Mouse (Mus musculus): Measurements from ENCODE around the gene Crnkl1. TPM values are rescaled to one million over a fixed set of nuclear protein-coding genes. Genes with fewer than 3 reads are reported as not detected.
"Not testable (repeated sequence)": the region's sequence is repeated elsewhere in the genome, so short reads cannot be mapped to it uniquely, and the experiment has no call there.

Gene Crnkl1
- polyA plus RNA-seq, 1 experiment from 2014 or later = 24.7 TPM

DNA sequence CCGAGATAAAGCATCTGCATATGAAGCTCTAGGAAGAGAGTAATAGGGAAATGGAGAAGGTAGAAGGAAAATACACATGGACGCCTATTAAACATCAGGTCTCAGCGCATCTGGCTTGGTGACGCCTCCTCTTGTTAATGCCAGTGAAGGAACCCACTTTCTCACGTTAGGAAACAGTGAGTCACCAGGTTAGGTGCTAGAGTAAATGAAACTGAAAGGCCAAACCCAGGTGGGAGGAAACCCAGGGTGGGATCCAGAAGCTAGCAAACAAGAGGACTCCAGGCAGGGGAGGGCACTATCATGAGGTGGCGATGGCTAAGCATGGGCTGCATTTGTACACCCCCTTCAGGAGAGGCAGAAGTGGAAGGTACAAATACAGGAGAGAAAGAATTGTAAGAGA lies 29.7 kb downstream of the Crnkl1 start:
- H3K4me1 ChIP-seq = peaks cover 20% of the 10 kb centered on the region
- no peaks in the 10 kb centered on the region for H3K9me3 ChIP-seq (replicated peaks)
- no peak overlapping the region for H3K4me3 ChIP-seq
- ATAC-seq = no peak
- H3K4me2 ChIP-seq = peak overlapping the region; percentile 76
- no peaks in the 10 kb centered on the region for H3K27me3 ChIP-seq (replicated peaks)
- no peak overlapping the region for H3K9ac ChIP-seq
- H3K36me3 ChIP-seq = peaks cover 31% of the 10 kb centered on the region
- 70% methylated on average over 6 of the region's 6 CpGs for WGBS (ENCODE audit: insufficient replicate concordance)
- H3K27ac ChIP-seq = no peak overlapping the region

GRCm38 (mm10) chr2:145903983-145904616 lies 30.7 kb downstream of the Crnkl1 start:
- 25% methylated on average over 12 of the region's 12 CpGs for whole genome bisulfite sequencing (ENCODE audit: insufficient replicate concordance)
- Histone ChIP-seq H3K4me1 (peaks cover 20% of the 10 kb centered on the region), H3K4me2 (peak overlapping the region; percentile 76), H3K4me3 (peak overlapping the region; percentile 92), H3K27ac (peak overlapping the region; percentile 25; the same call in 1 of the 2 replicates), H3K36me3 (peaks cover 22% of the 10 kb centered on the region), H3K9me3 (replicated peaks) (no peaks in the 10 kb centered on the region), H3K9ac (peak overlapping the region; percentile 92), H3K27me3 (replicated peaks) (no peaks in the 10 kb centered on the region)
- ATAC-seq = no peak

DNA sequence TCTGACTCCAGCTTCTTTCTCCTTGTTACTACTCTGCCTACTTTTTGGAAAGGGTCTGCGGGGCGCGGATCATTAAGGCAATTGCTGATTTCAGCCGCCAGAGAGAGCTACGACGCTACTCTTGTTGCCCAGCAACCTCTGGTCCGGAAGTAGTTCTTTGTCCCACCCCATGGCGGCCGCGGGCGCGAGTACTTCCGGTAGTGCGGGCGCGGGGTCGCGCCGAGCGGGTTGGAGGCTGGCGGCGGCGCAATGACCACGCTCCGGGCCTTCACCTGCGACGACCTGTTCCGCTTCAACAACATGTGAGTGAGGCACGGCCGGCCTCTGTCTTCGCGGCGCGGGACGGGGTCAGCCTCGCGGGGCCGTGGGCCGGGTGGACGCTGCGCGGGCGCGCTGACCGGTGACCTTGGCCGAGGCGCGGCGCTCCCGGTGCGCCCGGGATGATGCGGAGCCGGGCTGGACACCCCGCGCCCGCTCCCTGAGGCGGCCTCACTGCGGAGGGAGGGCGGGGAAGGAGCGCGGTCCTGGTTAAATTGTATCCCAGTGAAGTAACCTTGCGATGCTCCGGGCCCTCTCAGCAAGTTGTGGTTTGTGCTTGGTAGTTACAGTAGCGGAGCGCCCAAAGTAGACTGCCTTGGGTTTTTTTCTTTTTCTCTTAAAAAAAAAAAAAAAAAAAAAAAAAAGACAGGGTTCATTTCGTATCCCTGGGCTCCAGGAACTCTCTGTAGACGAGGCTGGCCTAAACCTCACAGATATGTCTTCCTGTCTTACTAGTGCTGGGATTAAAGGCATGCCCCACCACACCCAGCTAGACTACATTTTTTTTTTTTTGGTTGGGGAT lies 31.5 kb downstream of the Crnkl1 start:
- peak overlapping the region; percentile 83 for H3K27ac ChIP-seq
- peak overlapping the region; percentile 76 for H3K4me2 ChIP-seq
- no peaks in the 10 kb centered on the region for H3K9me3 ChIP-seq (replicated peaks)
- peak; percentile 91 for ATAC-seq
- no peaks in the 10 kb centered on the region for H3K27me3 ChIP-seq (replicated peaks)
- peaks cover 20% of the 10 kb centered on the region for H3K4me1 ChIP-seq
- 2% methylated on average over 68 of the region's 68 CpGs for WGBS (ENCODE audit: insufficient replicate concordance)
- H3K4me3 ChIP-seq = peak overlapping the region; percentile 92
- H3K9ac ChIP-seq = peak overlapping the region; percentile 92
- peaks cover 17% of the 10 kb centered on the region for H3K36me3 ChIP-seq

- Histone ChIP-seq H3K4me3 (peak within 1 kb of the TSS; percentile 92), H3K9ac (peak within 1 kb of the TSS; percentile 92), H3K27ac (no peak within 1 kb of the TSS), H3K4me1 (peaks cover 20% of the 10 kb centered on the region), H3K4me2 (peak within 1 kb of the TSS; percentile 76), H3K36me3 (peaks cover 7% of the 10 kb centered on the region), H3K9me3 (replicated peaks) (no peaks in the 10 kb centered on the region), H3K27me3 (replicated peaks) (no peaks in the 10 kb centered on the region)
- 69% methylated on average over 6 of the region's 6 CpGs for WGBS (ENCODE audit: insufficient replicate concordance)
- no peak for ATAC-seq
Observed at GRCm38 (mm10) chr2:145901861-145902260, 33.0 kb downstream of the Crnkl1 start, which contains the start of gene Naa20. Gene Naa20 (plus strand): TSS chr2:145902099.

GRCm38 (mm10) chr2:145900318-145900717 lies 34.5 kb downstream of the Crnkl1 start:
- H3K4me3 ChIP-seq; H3K27me3 ChIP-seq (replicated peaks); H3K9ac ChIP-seq; ATAC-seq; H3K27ac ChIP-seq; H3K9me3 ChIP-seq (replicated peaks); H3K36me3 ChIP-seq; H3K4me2 ChIP-seq: not testable (repeated sequence)
- peaks cover 19% of the 10 kb centered on the region for H3K4me1 ChIP-seq
- 70% methylated on average over 6 of the region's 8 CpGs for WGBS (ENCODE audit: insufficient replicate concordance)

- WGBS (ENCODE audit: insufficient replicate concordance) = 72% methylated on average over 9 of the region's 9 CpGs
- Histone ChIP-seq H3K4me2 (no peak overlapping the region), H3K36me3 (no peaks in the 10 kb centered on the region), H3K27ac (no peak overlapping the region), H3K4me3 (no peak overlapping the region), H3K9me3 (replicated peaks) (no peaks in the 10 kb centered on the region), H3K4me1 (peaks cover 3% of the 10 kb centered on the region; the same call in 1 of the 2 replicates), H3K27me3 (replicated peaks) (no peaks in the 10 kb centered on the region), H3K9ac (no peak overlapping the region)
- no peak for ATAC-seq
Observed at GRCm38 (mm10) chr2:145898106-145898505, 36.7 kb downstream of the Crnkl1 start.

- H3K9ac ChIP-seq = no peak overlapping the region
- no peak for ATAC-seq
- no peaks in the 10 kb centered on the region for H3K4me1 ChIP-seq
- H3K9me3 ChIP-seq (replicated peaks) = no peaks in the 10 kb centered on the region
- H3K27me3 ChIP-seq (replicated peaks) = no peaks in the 10 kb centered on the region
- WGBS (ENCODE audit: insufficient replicate concordance) = 88% methylated on average over 6 of the region's 6 CpGs
- no peak overlapping the region for H3K27ac ChIP-seq
- no peak overlapping the region for H3K4me3 ChIP-seq
- H3K36me3 ChIP-seq = no peaks in the 10 kb centered on the region
- no peak overlapping the region for H3K4me2 ChIP-seq
Observed at GRCm38 (mm10) chr2:145893756-145894155, 41.1 kb downstream of the Crnkl1 start.

GRCm38 (mm10) chr2:145890571-145890970 lies 44.2 kb downstream of the Crnkl1 start:
- H3K4me2 ChIP-seq = no peak overlapping the region
- H3K9ac ChIP-seq = no peak overlapping the region
- H3K4me1 ChIP-seq = no peaks in the 10 kb centered on the region
- no peaks in the 10 kb centered on the region for H3K9me3 ChIP-seq (replicated peaks)
- no peaks in the 10 kb centered on the region for H3K27me3 ChIP-seq (replicated peaks)
- no peak overlapping the region for H3K4me3 ChIP-seq
- 67% methylated on average over 2 of the region's 2 CpGs for WGBS (ENCODE audit: insufficient replicate concordance)
- no peaks in the 10 kb centered on the region for H3K36me3 ChIP-seq
- no peak for ATAC-seq
- no peak overlapping the region for H3K27ac ChIP-seq

GRCm38 (mm10) chr2:145888766-145889480 lies 45.9 kb downstream of the Crnkl1 start:
- Histone ChIP-seq H3K4me1 (peaks cover 9% of the 10 kb centered on the region), H3K4me2 (no peak overlapping the region), H3K4me3 (no peak overlapping the region), H3K9me3 (replicated peaks) (no peaks in the 10 kb centered on the region), H3K36me3 (no peaks in the 10 kb centered on the region), H3K27ac (peak overlapping the region; percentile 61), H3K9ac (no peak overlapping the region), H3K27me3 (replicated peaks) (no peaks in the 10 kb centered on the region)
- WGBS (ENCODE audit: insufficient replicate concordance) = 61% methylated on average over 6 of the region's 6 CpGs
- ATAC-seq = no peak

DNA sequence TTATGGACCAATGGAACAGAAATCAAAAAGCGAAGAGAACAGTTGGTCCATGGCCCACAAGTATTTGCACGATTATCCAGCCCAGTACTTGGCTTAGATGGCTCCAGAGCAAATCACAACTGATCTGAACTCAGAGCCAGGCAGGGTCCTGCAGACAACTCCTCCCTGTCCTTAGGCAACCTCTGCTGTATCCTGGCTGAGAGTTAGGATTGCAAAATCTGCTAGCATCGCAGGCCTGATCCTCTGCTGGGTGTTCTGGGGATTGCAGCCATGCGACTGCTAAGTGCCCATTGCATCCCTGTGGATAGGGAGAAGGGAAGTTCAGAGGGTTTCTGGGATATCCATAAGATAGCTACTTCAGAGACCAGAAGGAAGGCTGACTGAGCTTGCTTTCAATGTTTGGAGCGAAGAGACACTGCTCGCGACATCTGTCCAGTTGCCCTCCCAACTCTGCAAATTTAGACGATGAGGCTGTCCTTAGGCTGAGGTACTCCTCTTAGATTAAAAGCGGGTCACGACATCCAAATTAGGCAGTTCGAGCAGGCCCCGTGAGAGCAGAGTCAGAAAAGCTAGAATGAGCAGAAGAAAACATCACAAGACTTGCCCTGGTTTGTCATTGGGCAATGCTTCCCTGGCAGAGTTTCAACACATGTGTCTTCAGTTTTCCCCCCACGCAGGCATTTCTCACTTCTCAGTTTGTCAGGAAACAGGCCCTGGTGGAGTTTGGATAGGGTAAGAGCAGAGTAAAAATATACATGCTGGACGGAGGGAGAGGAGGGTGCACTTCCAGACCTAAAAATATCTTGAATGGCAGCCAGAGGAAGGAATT lies 46.7 kb downstream of the Crnkl1 start:
- no peaks in the 10 kb centered on the region for H3K27me3 ChIP-seq (replicated peaks)
- peak; percentile 54 for ATAC-seq
- no peaks in the 10 kb centered on the region for H3K9me3 ChIP-seq (replicated peaks)
- 45% methylated on average over 14 of the region's 14 CpGs for WGBS (ENCODE audit: insufficient replicate concordance)
- H3K4me3 ChIP-seq = no peak overlapping the region
- no peak overlapping the region for H3K4me2 ChIP-seq
- peaks cover 15% of the 10 kb centered on the region for H3K4me1 ChIP-seq
- no peaks in the 10 kb centered on the region for H3K36me3 ChIP-seq
- H3K9ac ChIP-seq = no peak overlapping the region
- peak overlapping the region; percentile 61 for H3K27ac ChIP-seq

Measured in liver, embryonic 12.5 days (tissue).